Mouse (Mus musculus): Measurements from ENCODE around the gene Pdia5. TPM values are rescaled to one million over a fixed set of nuclear protein-coding genes. Genes with fewer than 3 reads are reported as not detected.
A peak's percentile ranks its signal among the peaks of the same experiment; 100 is the strongest.

Gene Pdia5
- polyA plus RNA-seq, 1 experiment from 2014 or later, result 24.5 TPM

DNA sequence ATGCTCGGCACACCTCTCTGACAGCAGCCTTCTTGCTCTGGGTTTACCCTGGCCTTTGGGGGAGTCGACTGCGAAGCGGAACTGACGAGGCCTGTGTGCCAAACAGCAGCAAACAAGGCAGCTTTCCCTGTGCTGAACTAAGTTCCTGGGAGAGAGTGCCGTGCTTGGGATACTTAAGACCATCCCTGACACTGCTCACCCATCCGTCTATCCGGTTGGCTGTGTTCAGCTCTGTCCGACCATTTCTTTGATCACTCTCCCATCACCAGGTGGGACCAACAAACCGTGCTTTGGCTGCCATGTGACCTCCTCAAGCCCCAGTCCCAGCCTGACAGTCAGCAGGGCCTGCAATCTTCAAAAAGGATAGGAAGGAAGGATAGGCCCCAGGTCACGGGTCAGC lies 32.4 kb downstream of the Pdia5 start:
- H3K4me1 ChIP-seq, result peaks cover 9% of the 10 kb centered on the region
- WGBS, result 78% methylated on average over 11 of the region's 11 CpGs
- H3K4me3 ChIP-seq, result no peak overlapping the region
- peaks cover 51% of the 10 kb centered on the region for H3K36me3 ChIP-seq
- no peaks in the 10 kb centered on the region for H3K27me3 ChIP-seq (ENCODE audit: low read depth, poor library complexity, severe bottlenecking)
- DNase-seq (ENCODE audit: low spot score), result no peak
- no peaks in the 10 kb centered on the region for H3K9me3 ChIP-seq (replicated peaks)
- H3K27ac ChIP-seq (replicated peaks), result 0 out of 2 replicates have a peak overlapping the region, but pooled peaks have one; percentile 23

DNA sequence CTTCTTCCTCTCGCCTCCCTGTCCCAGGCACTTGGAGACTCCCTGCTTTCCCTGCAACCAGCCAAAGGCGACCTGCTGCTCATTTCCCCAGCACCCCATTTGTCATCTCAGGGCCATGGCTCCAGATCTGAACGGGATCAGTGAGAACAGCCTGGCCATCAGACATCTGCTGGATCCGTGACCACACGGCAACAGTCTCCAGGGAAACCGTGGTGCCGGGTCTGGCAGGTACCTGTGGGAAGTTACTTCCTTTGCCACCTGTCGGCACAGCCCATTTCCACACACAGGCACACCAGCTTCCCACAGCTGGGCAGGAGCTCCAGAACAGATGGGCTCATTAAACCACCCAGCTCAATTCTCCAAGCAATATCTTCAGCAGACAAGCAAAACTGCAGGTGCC lies 33.2 kb downstream of the Pdia5 start:
- Histone ChIP-seq H3K27ac (replicated peaks) (no peak overlapping the region), H3K4me3 (no peak overlapping the region), H3K36me3 (peaks cover 57% of the 10 kb centered on the region), H3K9me3 (replicated peaks) (no peaks in the 10 kb centered on the region), H3K4me1 (peaks cover 9% of the 10 kb centered on the region), H3K27me3 (ENCODE audit: low read depth, poor library complexity, severe bottlenecking) (no peaks in the 10 kb centered on the region)
- 90% methylated on average over 8 of the region's 8 CpGs for WGBS
- no peak for DNase-seq (ENCODE audit: low spot score)

- Histone ChIP-seq H3K9me3 (replicated peaks) (no peaks in the 10 kb centered on the region), H3K27me3 (ENCODE audit: low read depth, poor library complexity, severe bottlenecking) (no peaks in the 10 kb centered on the region), H3K4me1 (peaks cover 9% of the 10 kb centered on the region), H3K36me3 (peaks cover 54% of the 10 kb centered on the region), H3K27ac (replicated peaks) (no peak overlapping the region), H3K4me3 (no peak overlapping the region)
- DNase-seq (ENCODE audit: low spot score), result no peak
- 91% methylated on average over 7 of the region's 7 CpGs for whole genome bisulfite sequencing
Observed at GRCm38 (mm10) chr16:35457011-35457419, 33.7 kb downstream of the Pdia5 start.

- peaks cover 9% of the 10 kb centered on the region for H3K4me1 ChIP-seq
- 88% methylated on average over 9 of the region's 9 CpGs for WGBS
- no peaks in the 10 kb centered on the region for H3K9me3 ChIP-seq (replicated peaks)
- H3K36me3 ChIP-seq, result peaks cover 47% of the 10 kb centered on the region
- H3K4me3 ChIP-seq, result no peak overlapping the region
- H3K27me3 ChIP-seq (ENCODE audit: low read depth, poor library complexity, severe bottlenecking), result no peaks in the 10 kb centered on the region
- no peak for DNase-seq (ENCODE audit: low spot score)
- H3K27ac ChIP-seq (replicated peaks), result no peak overlapping the region
Observed at GRCm38 (mm10) chr16:35456305-35456704, 34.4 kb downstream of the Pdia5 start.

GRCm38 (mm10) chr16:35455822-35456221 lies 34.9 kb downstream of the Pdia5 start:
- Histone ChIP-seq H3K9me3 (replicated peaks) (no peaks in the 10 kb centered on the region), H3K27ac (replicated peaks) (no peak overlapping the region), H3K36me3 (peaks cover 42% of the 10 kb centered on the region), H3K27me3 (ENCODE audit: low read depth, poor library complexity, severe bottlenecking) (no peaks in the 10 kb centered on the region), H3K4me1 (peaks cover 9% of the 10 kb centered on the region), H3K4me3 (no peak overlapping the region)
- WGBS, result 96% methylated on average over 10 of the region's 10 CpGs
- DNase-seq (ENCODE audit: low spot score), result no peak

GRCm38 (mm10) chr16:35450018-35450630 lies 40.5 kb downstream of the Pdia5 start:
- 95% methylated on average over 16 of the region's 16 CpGs for WGBS

GRCm38 (mm10) chr16:35442026-35442415 lies 48.7 kb downstream of the Pdia5 start:
- H3K9me3 ChIP-seq (replicated peaks), result no peaks in the 10 kb centered on the region
- H3K27me3 ChIP-seq (ENCODE audit: low read depth, poor library complexity, severe bottlenecking), result no peaks in the 10 kb centered on the region
- H3K4me1 ChIP-seq, result no peaks in the 10 kb centered on the region
- 92% methylated on average over 4 of the region's 4 CpGs for WGBS
- peaks cover 21% of the 10 kb centered on the region for H3K36me3 ChIP-seq
- no peak overlapping the region for H3K27ac ChIP-seq (replicated peaks)
- no peak overlapping the region for H3K4me3 ChIP-seq
- DNase-seq (ENCODE audit: low spot score), result no peak

More at GRCm38 (mm10) chr16:35450018-35450630, 40.5 kb downstream of the Pdia5 start:
- no peak overlapping the region for H3K4me3 ChIP-seq
- no peaks in the 10 kb centered on the region for H3K9me3 ChIP-seq (replicated peaks)
- no peak for DNase-seq (ENCODE audit: low spot score)
- no peaks in the 10 kb centered on the region for H3K27me3 ChIP-seq (ENCODE audit: low read depth, poor library complexity, severe bottlenecking)
- H3K4me1 ChIP-seq, result no peaks in the 10 kb centered on the region
- H3K27ac ChIP-seq (replicated peaks), result no peak overlapping the region
- peaks cover 37% of the 10 kb centered on the region for H3K36me3 ChIP-seq

DNA sequence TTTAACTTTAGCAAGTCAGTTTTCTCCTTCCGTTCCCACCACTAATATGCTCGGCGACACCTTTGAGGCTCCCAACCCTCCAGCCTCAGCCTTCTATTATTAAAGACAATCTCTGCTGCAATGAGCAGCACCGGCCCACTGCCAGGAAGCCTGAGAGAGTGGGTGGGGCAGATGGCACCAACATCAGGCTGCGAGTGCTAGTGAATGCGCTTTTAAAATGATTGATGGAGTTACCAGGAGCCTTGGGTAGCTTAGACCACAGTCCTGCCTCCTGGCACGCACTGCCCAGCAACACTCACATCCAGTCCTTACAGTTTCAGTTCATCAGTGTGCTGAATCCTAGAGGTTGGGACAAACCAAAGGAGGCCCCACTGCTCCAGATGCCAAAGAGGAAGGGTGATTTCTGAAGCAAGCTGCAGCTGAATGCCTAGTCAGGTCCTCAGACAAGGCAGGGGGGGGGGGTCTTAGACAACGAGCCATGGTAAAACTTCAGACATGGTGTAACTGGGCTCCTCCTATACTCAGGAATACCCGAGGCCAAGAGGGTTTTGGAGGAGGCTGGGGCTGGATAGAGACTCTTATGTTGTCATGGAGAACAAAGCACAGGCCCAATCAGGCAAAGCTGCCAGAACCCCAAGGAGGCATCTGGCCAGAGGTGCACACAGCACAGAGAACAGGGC lies 49.2 kb downstream of the Pdia5 start:
- 94% methylated on average over 9 of the region's 9 CpGs for WGBS
- peaks cover 21% of the 10 kb centered on the region for H3K36me3 ChIP-seq
- H3K4me3 ChIP-seq, result no peak overlapping the region
- no peaks in the 10 kb centered on the region for H3K9me3 ChIP-seq (replicated peaks)
- H3K27me3 ChIP-seq (ENCODE audit: low read depth, poor library complexity, severe bottlenecking), result no peaks in the 10 kb centered on the region
- no peak for DNase-seq (ENCODE audit: low spot score)
- no peaks in the 10 kb centered on the region for H3K4me1 ChIP-seq
- H3K27ac ChIP-seq (replicated peaks), result 0 out of 2 replicates have a peak overlapping the region, but pooled peaks have one; percentile 9

GRCm38 (mm10) chr16:35439046-35439445 lies 51.6 kb downstream of the Pdia5 start:
- H3K36me3 ChIP-seq, result peaks cover 39% of the 10 kb centered on the region
- H3K4me3 ChIP-seq, result no peak overlapping the region
- no peak overlapping the region for H3K27ac ChIP-seq (replicated peaks)
- no peak for DNase-seq (ENCODE audit: low spot score)
- whole genome bisulfite sequencing, result 92% methylated on average over 1 of the region's 1 CpGs
- no peaks in the 10 kb centered on the region for H3K27me3 ChIP-seq (ENCODE audit: low read depth, poor library complexity, severe bottlenecking)
- H3K4me1 ChIP-seq, result no peaks in the 10 kb centered on the region
- no peaks in the 10 kb centered on the region for H3K9me3 ChIP-seq (replicated peaks)

DNA sequence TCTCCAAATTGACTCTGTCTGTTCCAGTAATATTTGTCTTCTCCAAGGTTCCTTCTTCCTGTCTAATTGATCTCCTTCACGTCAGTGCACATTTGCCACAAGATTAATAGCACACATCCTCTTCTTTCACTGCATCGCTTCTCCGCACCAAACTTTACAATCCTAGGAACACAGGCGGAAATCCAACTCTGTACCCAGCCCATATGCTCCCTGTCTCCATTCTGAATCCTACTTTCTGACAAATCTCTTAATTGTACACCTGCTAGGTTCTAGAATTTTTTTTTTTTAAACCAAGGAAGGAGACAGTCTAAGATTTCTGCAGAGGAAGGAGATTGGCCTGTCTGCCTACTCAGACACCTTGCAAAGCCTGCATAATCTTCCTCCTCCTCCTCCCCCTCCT lies 59.1 kb downstream of the Pdia5 start:
- Histone ChIP-seq H3K36me3 (peaks cover 27% of the 10 kb centered on the region), H3K9me3 (replicated peaks) (no peaks in the 10 kb centered on the region), H3K4me1 (no peaks in the 10 kb centered on the region), H3K27me3 (ENCODE audit: low read depth, poor library complexity, severe bottlenecking) (no peaks in the 10 kb centered on the region), H3K27ac (replicated peaks) (no peak overlapping the region), H3K4me3 (no peak overlapping the region)
- DNase-seq (ENCODE audit: low spot score), result no peak
- WGBS, result 91% methylated on average over 4 of the region's 4 CpGs

DNA sequence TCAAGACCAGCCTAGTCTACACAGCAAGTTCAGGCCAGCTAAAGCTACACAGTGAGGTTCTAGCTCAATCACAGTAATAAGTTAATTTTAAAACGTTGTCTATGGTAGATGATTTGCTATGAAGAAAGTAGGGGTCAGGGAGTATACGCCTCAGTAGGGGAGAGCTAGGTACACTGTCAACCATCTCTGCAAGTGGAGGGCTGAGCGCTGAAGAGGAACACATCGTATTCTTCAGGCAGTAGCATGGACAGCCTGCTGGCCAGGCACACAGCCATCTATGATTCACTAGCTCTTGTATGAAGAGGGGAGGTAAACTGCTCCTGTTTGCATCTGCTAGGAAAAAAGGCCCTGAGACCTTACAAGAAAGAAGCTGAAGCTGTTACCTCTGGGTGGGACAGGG lies 65.7 kb downstream of the Pdia5 start:
- 88% methylated on average over 4 of the region's 4 CpGs for WGBS
- peaks cover 17% of the 10 kb centered on the region for H3K4me1 ChIP-seq

DNA sequence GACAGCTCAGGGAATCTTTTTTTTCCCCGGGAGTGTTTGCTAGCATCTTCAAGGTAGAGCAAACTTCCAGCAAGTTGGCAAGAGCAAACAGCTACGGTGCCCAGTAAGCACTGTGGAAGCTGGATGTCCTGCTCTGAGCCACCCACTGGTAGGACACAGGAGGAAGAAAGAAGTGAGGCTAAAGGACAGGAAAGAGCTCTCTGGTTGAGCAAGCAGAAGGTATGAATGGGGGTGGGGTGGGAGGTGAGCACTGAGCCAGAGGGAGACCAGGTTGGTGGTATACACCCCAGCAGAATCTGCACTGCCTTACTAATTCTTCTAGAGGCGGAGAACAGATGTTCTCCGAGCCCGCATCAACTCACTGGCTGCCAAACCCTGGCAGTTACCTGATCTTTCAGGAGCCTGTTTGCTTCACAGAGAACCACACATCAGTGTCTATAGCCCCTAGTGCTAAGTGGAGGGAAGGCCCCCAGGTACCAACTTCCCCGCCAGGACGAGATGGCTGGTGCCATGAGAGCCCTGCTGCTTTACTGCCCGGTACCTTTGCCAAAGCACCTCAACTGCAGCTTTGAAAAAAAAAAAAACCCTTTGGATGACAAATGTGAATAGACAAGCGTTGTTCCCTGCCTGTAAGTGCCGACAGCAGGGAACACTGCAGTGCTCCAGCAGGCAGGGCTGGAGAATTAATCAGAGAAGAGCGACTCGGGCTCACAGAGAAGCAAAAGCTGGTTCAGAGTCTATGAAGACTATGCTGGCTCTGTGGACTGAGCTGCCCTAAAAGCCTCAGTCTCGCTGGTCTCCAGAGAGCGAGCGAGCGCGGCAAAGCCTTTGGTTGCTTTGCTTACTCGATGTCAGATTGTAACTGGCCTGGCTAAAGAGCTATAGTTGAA lies 67.2 kb downstream of the Pdia5 start:
- Histone ChIP-seq H3K36me3 (no peaks in the 10 kb centered on the region; the same call in 1 of the 2 replicates), H3K4me1 (peaks cover 17% of the 10 kb centered on the region), H3K9me3 (replicated peaks) (no peaks in the 10 kb centered on the region), H3K4me3 (no peak overlapping the region), H3K27ac (replicated peaks) (no peak overlapping the region), H3K27me3 (ENCODE audit: low read depth, poor library complexity, severe bottlenecking) (no peaks in the 10 kb centered on the region)
- 58% methylated on average over 18 of the region's 18 CpGs for WGBS
- no peak for DNase-seq (ENCODE audit: low spot score)

More for the DNA sequence above, 65.7 kb downstream of the Pdia5 start:
- no peak for DNase-seq (ENCODE audit: low spot score)
- Histone ChIP-seq H3K27ac (replicated peaks) (no peak overlapping the region), H3K9me3 (replicated peaks) (no peaks in the 10 kb centered on the region), H3K4me3 (no peak overlapping the region), H3K36me3 (peaks cover 9% of the 10 kb centered on the region; the same call in 1 of the 2 replicates), H3K27me3 (ENCODE audit: low read depth, poor library complexity, severe bottlenecking) (no peaks in the 10 kb centered on the region)
